Mouse (Mus musculus) layer of hippocampus, postnatal 10 days (tissue): ENCODE results near the gene Tns1. TPM values are rescaled to one million over a fixed set of nuclear protein-coding genes. Genes with fewer than 3 reads are reported as not detected.

ENCODE experiments used
- DNase-seq, 2 experiments: peaks; one replicate each; pipeline ENCODE4 v3.0.0; 2021; ENCODE audit warnings: low spot score in 2 of 2
- total RNA-seq, 2 experiments: library from RNA; stranded (reverse); gene quantifications; 2 replicates each; pipeline ENCODE4 v1.2.3; 2021

Tns1 gene
- total RNA-seq, 2 experiments from 2014 or later, result 35.2 to 35.3 TPM

DNA sequence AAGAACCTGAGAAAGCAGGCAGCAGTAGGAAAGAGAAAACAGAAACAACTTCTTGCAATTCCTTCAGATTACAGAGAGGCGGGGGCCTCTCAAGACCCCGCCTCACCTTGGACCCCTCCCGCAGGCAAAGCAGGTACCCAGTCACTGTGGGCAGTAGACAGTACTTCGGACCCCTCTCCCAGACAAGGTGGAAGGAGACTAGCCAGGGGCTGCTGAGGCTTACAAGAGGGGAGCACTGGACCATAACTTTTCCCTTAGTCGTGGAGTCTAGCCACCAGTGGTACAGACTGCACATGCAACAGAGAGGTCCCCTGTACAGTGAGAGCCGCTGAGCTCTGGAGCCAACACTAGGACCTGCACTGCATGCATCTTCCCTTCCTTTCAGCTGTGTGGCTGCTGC, 64.2 kb downstream of the Tns1 start:
- DNase-seq, result no peak

DNA sequence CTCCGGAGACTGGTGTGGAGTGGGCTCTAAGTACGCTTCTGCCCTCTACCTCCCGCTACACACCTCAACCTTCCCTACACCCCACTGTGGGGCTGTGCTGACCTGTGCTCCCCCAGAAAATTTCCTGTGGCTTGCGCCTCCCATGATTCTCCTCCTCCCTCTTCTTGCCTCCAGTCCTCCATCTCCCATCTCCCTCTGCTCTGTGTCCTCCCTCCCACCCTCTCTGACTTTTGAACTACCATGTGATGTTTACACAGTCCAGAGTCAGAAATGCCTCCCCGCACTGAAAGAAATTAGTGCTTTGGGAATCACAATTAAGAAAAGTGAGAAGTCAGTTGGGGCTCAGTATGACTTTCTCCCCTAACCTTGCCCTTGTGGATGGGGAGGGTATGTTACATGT, 64.7 kb downstream of the Tns1 start:
- no peak for DNase-seq

DNA sequence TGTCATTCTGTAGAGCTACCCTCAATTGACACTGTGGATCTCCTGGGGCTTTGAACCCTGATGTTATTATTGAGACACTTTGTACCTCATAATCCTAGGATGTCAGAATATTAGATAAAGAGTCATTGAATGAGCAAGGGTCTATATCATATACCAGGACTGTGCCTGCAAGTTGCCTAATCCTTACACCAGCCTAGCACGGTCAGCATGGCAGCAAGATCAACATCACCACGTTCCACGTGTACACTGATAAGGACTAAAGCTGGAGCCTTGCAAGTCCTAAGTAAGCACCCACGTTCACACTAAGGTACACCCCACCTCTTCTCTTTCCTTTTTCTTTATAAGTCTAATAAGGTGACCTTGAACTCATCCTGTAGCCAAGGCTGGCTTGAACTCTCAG, 65.5 kb downstream of the Tns1 start:
- no peak for DNase-seq

DNA sequence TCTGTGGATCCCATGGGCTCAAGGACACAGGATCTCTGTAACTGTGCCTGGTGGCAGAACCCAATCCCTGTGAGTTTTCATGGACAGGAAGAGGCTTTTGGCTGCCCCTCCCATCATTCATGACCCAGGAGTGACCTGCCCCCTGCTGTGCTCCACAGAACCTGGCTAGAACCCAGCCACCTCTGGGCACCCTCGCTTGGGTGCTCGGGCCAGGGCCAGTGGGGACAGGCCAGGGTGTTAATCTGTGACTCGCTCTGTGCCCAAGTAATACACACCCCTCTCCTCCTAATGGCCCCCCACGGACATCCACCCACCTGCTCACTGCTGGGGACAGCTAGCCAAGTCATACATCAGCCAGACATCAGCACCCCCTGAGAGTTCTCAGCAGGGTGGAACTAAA, 65.9 kb downstream of the Tns1 start:
- DNase-seq, result no peak

DNA sequence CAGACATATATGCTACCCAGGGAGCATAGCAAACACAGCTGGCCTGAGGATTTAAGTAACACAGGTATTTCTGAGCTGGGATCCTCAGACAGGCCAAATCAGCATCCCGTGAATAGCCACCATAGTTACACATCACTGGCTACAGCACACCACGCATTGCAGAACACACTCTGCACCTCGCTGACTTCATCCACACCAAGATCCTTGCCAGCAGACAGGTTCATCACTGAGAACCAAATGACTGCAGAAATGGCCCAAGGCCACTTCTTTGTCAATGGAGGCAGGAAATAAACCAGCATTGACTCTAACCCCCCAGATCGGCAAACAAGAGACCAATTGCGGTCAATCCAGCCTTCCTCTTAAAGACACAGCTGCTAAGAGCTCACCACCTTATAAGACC, 66.7 kb downstream of the Tns1 start:
- no peak for DNase-seq

DNA sequence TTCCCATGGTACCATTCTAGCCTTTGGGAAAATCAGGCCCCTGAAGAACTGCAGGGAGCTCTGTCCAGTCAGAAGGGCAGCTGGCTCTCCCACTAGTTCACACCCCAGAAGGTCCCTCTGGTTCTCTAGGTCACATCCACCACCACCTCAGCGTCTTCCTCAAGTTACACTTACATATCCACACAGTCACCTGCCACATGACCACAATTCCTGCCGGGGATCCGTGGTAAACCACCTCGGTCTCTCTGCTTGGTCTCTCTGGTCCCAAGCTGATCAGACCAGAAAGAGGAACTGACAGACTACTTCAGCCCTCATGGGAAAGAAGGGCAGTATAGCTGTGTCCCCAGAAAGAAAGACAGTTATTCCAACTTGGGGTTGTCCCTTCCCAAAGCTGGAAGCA, 68.7 kb downstream of the Tns1 start:
- DNase-seq, result no peak

DNA sequence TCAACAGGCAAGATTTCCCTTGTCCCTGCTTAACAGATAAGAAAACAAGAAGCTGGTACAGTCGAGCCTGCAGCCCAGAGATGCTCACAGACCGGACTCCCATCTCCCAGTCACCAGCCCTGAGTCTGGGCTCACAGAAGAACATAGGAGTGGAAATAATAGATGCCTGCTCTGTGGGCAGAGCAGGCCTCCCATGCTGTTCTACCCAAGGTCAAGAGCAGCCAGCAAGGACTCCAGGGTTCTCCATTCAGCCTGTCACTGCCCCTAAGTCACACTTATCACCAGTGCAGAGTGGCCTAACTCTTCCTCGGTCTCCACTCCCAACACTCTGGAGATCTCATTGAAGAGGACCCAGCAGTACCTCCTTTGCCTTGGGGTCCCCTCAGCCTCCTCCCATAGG, 69.8 kb downstream of the Tns1 start:
- no peak for DNase-seq

DNA sequence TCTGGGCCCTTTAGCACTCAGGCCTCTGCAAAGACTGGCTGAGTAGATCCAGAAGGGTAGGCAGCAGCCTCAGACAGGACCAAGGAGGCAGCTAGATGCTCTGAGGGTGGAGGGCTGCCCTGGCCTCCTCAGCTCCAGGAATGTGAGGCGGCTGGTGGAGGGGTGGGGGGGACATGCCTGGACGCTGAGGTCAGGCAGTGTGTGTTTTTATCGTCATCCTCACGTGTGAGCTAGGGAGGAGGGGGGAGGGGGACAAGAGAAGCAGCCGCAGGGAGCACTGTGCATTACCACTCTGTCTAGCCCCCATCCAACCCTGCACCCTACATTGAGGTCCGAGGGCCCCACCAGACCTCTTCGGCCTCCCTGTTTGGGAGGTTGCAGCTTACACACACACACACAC, 70.2 kb downstream of the Tns1 start:
- DNase-seq, result no peak

DNA sequence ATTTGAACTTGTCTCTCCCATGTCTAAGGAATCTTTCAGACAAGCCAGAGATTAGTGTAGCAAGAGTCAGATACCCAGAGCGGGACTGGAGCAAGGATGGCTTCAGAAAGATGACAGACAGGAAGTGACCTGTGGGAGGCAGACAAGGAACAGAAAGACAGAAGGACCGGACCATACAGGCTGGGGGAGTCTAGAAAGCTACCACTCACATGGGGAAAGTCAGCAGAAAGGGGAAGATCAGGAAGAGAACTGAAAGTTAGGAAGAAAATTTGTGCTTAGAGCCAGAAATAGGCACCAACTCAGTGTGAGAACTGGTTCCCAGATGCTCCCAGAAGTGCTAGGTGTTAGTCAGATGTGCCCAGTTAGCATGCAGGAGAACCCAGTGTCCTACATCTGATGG, 71.2 kb downstream of the Tns1 start:
- DNase-seq, result no peak

DNA sequence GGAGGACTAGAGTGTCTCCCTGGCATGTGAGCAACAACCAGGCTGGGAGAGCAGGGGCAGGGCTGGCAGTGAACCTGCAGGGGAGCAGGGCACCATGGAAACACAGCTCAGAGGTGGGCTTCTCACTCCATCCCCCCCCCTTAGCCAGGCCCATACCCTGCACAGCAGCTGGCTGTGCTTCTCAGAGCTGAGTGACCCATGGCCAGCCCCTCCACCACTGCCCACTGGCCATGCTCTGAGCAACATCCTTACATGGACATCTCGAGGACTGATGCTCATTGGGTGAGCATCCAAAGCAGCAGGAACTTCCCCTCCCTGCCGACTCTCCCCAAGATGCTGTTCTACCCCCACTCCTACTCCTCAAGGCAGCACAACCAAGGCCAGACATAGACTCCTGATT, 72.9 kb downstream of the Tns1 start:
- DNase-seq, result no peak

DNA sequence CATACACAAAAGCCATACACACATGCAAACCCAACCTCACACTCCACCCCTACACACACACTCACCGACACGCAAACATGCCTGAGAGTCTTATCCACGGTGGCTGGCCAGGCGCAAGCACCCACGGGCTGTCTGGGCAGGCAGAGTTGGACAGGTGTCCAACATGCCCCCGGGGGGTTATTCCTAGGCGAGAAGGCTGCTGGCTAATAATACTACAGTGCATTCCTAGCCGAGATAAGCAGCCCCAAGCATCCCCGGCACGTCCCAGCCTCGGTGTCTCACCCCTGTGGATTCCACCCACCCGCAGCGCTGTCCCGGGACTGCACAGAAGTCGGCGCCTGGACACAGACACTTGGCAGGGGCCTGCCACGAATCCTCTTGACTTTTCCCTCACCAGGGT, 74.8 kb downstream of the Tns1 start:
- no peak for DNase-seq

DNA sequence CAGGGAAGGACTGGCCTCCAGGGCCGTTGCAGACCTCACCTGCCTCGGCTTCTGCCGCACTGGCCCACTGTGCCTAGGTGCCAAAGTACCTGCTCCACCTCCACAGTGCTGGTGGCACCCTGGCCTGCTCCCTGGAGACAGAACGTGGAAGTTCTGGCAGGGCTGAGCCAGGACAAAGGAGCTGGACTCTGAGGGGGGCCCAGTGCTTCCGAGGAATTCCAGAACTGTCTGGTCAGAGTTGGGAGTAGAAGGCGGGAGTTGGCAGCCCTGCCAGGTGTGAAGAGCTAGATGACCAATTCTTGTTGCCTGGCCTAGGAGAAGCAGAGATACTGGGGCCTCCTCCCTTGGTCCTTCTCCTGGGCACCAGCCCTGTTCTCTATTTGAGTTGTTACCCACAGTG, 76.5 kb downstream of the Tns1 start:
- no peak for DNase-seq

DNA sequence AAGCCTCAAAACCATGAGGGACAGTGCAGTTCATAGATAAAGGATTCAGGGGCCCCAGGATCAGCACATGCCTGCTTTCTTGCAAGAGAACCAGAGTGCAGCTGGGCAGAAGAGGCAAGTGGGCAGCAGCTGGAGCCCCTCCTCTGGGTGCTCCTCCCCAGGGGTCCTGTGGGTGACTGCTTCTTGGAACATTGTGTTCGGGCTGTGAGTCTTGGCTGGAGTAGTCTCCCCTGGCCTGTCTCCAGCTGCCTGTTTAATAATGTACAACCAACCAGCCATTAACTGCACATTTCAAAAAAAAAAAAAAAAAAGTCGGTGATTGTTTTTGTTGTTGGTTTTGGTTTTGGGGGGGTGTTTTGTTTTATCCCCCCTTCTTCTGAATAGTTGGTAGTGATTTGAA, 76.9 kb downstream of the Tns1 start:
- DNase-seq, result no peak

DNA sequence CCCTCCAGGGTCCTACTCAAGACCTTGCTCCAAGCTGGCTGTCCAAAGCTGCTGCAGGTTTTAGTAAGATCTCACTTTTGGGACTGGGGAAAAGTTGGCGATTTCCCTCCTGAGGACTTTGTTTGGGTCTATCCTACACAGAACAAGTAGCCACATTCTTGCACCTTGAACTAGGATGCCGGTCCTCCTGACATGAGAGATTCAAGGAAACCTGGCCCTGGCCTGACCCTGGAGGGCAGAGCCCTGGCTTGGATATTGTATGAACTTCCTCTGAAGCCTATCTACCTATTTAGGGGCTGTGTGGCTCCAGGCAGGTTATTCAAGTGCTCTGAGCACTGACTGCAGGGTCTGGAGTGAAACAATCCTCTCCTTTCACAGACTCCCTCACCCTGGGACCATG, 79.2 kb downstream of the Tns1 start:
- DNase-seq, result no peak

DNA sequence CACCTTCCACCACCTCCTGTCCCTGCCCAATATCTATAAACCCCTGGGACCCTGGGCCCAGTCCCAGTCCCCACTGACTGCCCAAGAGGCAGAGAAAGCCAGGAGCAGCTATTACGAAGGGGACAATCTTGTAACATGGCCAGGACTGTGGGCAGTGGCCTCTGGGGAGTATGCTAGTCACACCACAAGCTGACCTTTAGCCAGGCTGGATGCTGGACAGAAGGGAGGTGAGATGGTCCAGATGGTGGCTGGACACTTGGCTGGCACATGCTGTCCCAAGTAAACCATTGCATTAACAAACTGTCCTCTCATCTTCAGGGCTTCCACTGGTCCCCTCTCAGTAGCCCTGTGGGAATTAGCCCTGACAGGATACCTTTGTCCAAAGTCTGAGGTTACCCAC, 79.8 kb downstream of the Tns1 start:
- no peak for DNase-seq

DNA sequence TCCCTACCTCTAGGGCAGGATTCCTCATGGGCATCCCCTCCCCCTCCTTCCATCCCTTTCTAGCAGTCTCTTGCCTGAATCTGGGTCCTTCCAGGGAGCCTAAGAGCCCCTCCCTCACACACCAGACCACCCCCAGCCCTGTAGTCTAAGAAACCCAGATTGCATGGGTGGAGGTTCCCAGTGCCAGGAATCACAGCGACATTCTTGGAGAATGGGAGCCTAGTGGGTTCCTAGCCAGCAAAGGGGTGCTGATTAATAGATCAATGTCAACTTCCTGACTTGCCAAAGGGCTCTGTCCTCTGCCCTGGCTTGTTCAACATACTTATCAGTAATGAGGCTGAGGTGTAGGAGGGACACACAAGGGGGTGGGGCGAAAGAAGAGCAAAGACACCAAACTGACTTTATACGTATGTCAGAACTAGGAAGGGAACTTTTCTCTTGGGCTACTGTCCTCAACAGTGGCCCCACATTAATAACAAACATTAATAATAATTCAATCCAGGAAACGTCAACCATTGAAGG, 80.6 kb downstream of the Tns1 start:
- no peak for DNase-seq

DNA sequence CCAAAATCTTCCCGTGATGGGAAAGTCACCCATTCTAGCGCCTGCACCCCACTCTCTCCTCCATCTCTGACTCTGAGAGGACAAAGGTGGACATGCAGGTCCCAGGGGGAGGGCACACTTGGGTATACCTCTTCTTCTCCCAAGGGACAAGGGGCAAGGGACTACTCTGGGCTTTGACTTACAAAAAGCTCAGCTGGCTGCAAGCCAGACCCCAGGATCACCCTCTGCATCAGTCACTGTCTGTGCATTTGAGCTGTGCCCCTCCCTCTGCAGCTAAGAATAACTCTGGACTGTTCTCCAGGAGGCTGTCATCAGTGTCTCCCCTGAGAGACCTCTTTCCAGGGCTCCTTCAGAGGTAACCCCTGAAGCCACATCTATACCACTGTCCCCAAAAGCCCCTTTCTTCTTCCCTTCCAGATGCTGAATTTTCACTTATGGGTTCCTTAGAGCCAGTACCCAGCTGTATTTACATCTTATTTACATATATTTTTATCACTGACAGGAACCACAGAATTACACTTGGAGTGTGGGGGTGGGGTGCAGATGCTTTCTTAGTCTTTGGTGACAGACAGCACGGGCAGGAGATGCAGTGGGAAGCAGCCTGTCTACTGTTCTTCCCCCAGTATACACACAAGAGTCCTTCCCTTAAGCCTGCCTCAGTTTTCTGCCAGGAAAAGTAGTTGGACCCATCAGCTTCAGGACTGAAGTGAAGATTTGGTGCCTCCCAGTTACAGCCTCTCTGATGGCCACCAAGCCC, 81.4 kb downstream of the Tns1 start:
- DNase-seq, result no peak

DNA sequence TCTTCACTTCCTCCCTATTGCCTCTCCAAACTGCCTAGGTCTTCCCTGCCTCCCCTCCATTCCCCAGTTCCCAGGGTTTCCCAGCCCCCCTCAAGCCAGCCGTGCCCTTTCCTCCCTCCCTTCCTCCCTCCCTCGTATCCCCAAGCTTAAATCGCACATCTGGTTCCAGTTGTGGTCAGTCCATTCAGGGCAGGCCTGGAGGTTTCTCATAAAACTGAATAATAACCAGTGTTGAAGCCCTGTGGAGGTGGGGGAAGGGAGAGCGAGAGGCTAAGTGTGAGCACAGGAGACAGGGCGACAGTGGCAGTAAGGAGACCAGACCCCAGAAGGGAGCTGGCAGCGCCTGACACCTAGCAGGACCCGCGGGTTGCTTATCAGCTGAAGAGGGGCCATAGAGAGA, 82.6 kb downstream of the Tns1 start:
- DNase-seq, result no peak

DNA sequence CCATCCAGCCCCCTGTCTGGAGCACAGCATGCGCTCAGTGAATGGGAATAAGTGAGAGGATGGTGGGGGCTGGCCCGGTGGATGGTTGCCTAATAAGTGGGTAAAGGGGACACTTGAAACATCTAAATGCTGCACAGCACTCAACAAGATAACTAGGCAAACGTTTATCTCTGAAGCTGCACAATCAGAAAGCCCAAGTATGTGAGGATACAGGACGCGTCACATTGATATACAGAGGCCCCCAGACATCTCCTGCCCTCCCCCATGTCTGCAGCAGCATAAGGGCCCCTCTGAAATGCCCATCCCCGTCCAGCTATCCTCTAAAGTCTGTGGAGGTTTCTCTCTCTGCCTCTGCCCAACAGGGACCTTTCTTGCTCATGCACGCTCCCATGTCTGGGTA, 83.1 kb downstream of the Tns1 start:
- no peak for DNase-seq

DNA sequence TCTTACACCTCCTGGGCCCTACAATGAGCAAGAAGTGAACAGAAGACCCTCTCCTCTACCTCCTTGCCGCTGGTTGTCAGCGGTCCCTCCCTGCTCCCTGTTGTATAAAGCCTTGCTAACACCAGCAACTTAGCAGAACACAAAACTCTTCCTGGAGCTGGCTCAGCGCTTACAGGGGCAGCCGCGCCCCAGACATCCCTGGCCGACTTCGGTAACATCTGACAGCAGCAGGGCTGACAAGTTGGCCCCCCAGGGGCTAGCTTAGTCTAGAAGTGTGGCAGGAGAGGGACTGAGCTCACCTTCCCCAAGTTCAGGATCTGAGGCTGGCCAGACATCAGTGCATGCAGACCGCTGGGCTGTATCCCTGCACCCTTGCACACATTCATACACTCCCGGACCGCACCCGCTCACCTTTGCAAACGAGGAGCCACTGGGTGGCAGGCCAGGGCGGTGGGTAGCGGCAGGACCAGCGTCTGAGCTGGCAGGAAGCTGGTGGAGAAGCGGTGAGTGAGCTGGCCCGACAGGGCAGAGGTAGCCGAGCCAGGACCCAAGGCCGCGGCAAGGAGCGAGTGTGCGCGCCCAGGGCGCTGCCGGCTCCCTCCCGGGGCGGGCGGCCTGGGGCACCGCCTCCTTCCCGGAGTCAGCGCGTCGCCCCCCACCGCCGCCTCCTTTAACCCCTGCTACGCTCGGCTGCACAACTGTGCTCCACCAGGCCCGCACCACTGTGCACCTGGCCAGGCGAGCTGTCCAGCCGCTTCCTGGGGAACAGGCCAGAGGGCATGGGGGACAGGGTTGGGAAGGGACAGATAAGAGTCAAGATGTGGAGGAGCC, 87.5 kb downstream of the Tns1 start:
- no peak for DNase-seq

DNA sequence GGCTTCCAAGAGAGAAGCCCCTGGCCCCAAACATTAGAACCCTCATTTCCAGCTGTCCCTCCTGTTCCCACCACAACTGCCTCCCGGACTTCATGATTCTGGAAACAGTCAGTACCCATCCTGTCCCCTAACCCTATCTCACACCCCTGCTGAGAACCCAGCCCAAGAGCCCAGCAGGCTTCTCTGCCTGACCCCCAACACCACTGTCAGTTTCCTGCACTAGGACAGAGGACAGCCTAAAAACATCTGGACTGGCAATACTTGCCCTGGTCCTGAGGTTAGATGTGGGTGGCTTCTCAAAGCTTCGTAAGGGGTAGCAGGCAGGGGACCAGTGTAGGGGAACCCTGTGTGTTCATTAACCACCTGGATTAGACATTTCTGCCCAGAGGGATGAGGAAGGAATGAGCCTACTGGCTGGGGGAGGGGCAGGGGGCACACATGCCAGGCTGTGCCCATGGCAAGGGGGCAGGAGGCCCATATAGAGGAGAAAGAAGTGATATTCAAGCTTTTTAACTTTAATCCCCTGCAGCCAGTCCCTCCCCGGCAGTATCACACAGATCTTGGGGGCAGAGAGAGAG, 88.2 kb downstream of the Tns1 start:
- no peak for DNase-seq

DNA sequence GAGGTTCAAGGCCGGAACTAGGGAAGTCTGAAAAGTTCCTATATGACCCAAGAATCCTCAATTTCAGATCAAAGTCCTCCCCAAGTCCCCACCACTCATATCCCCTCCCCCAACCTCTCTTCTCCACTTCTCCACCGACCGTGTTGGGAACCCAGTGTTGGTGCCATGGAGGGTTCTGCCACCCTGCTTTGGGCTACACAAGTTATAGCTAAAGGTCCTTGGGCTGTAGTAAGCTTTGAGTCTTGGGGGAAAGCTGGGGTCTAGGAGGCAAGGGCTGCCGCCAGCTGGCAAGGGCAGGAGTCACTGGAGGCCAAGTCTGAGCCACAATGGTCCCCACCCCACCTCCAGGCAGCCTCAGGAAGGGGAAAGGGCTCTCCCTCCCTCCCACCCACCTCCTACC, 88.8 kb downstream of the Tns1 start:
- DNase-seq, result no peak
